ENCODE assay signal across 8 mouse cellular contexts in the genomic region with DNA sequence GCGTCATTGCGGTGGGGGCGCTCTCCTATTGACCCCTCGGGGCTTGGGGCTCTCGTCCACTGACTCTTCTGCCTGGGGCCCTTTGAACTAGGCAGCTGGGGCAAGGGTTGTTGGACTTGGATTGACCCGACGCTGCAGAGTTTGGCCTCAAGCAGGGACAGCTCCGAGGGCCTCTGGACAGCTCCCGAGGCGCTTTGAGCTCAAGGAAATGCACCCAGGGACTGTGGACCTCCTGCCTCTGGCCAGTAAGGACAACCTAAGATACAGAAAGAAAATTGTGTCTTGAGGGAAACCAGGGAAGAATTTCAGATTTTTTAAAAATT. TPM values are rescaled to one million over a fixed set of nuclear protein-coding genes. Genes with fewer than 3 reads are reported as not detected.
A peak's percentile ranks its signal among the peaks of the same experiment; 100 is the strongest.
DNase-seq lines count a peak whose midpoint lies in the region; ATAC-seq and TF ChIP-seq lines count a peak whose summit lies in the region.

No protein-coding gene starts in this region.

- H3K4me3 ChIP-seq in layer of hippocampus, adult 2 months: peak overlapping the region; percentile 81; the same call in 1 of the 2 replicates
- H3K4me3 ChIP-seq in embryonic facial prominence, embryonic 13.5 days: peak overlapping the region; percentile 76
- peak overlapping the region; percentile 87 for H3K4me3 ChIP-seq in hindbrain, postnatal 0 days (ENCODE audit: low read length)
- peak overlapping the region; percentile 88 for H3K4me3 ChIP-seq in midbrain, embryonic 16.5 days (ENCODE audit: low read depth, low read length)

- H3K4me2 ChIP-seq in embryonic facial prominence, embryonic 13.5 days: peak overlapping the region; percentile 96
- peak overlapping the region; percentile 84 for H3K4me2 ChIP-seq in hindbrain, postnatal 0 days (ENCODE audit: low read depth, low read length)
- H3K4me2 ChIP-seq in midbrain, embryonic 16.5 days (ENCODE audit: low read length): peak overlapping the region; percentile 94

- no peaks in the 10 kb centered on the region for H3K9me3 ChIP-seq in embryonic facial prominence, embryonic 13.5 days
- no peaks in the 10 kb centered on the region for H3K9me3 ChIP-seq in hindbrain, postnatal 0 days (ENCODE audit: low read length)
- no peaks in the 10 kb centered on the region for H3K9me3 ChIP-seq in midbrain, embryonic 16.5 days (replicated peaks; ENCODE audit: control insufficient read depth, low read length, poor library complexity, severe bottlenecking)

- H3K4me1 ChIP-seq in embryonic facial prominence, embryonic 13.5 days: peaks cover 6% of the 10 kb centered on the region
- H3K4me1 ChIP-seq in hindbrain, postnatal 0 days (ENCODE audit: insufficient read depth, low read length): no peaks in the 10 kb centered on the region
- peaks cover 8% of the 10 kb centered on the region; the same call in 1 of the 2 replicates for H3K4me1 ChIP-seq in midbrain, embryonic 16.5 days (ENCODE audit: control insufficient read depth, insufficient read depth, low read length)

- H3K27me3 ChIP-seq in embryonic facial prominence, embryonic 13.5 days: peaks cover 18% of the 10 kb centered on the region
- peaks cover 5% of the 10 kb centered on the region; the same call in 1 of the 2 replicates for H3K27me3 ChIP-seq in hindbrain, postnatal 0 days (ENCODE audit: insufficient read depth, low read length)
- H3K27me3 ChIP-seq in midbrain, embryonic 16.5 days (ENCODE audit: control insufficient read depth, insufficient read depth, low read depth, low read length): no peaks in the 10 kb centered on the region

- no peak for TF ChIP-seq CTCF in layer of hippocampus, adult 2 months (conservative IDR thresholded peaks at IDR 0.05)
- no peak for TF ChIP-seq CTCF in hindbrain, postnatal 0 days (IDR thresholded peaks at IDR 0.05; ENCODE audit: low read depth)

- 0 out of 2 replicates have a peak, but pooled peaks have one; percentile 12 for ATAC-seq in embryonic facial prominence, embryonic 13.5 days (ENCODE audit: insufficient number of reproducible peaks, insufficient read depth, low FRiP score, low TSS enrichment, low read depth)
- no peak for ATAC-seq in hindbrain, postnatal 0 days
- ATAC-seq in midbrain, embryonic 16.5 days: peak; percentile 15; the same call in 1 of the 2 replicates
- no peak for ATAC-seq in CD4-positive, CD25-positive, alpha-beta regulatory T cell, adult 4 months

- H3K27ac ChIP-seq in layer of hippocampus, adult 2 months: no peak overlapping the region
- no peak overlapping the region for H3K27ac ChIP-seq in embryonic facial prominence, embryonic 13.5 days
- H3K27ac ChIP-seq in hindbrain, postnatal 0 days: peak overlapping the region; percentile 86; the same call in 1 of the 2 replicates
- no peak overlapping the region; the same call in 1 of the 2 replicates for H3K27ac ChIP-seq in midbrain, embryonic 16.5 days (ENCODE audit: low read length)

- H3K9ac ChIP-seq in embryonic facial prominence, embryonic 13.5 days: peak overlapping the region; percentile 82; the same call in 1 of the 2 replicates
- H3K9ac ChIP-seq in hindbrain, postnatal 0 days (replicated peaks; ENCODE audit: low read length): peak overlapping the region; percentile 71
- peak overlapping the region; percentile 81 for H3K9ac ChIP-seq in midbrain, embryonic 16.5 days (ENCODE audit: low read depth, low read length)

- DNase-seq in layer of hippocampus, adult 2 months (ENCODE audit: low spot score in 2 of 2): no peak
- no peak for DNase-seq in layer of hippocampus, adult 9-10 months (ENCODE audit: low spot score)
- DNase-seq in hindbrain, postnatal 0 days (ENCODE audit: low spot score): no peak
- no peak for DNase-seq in T-cell, adult 2 months (ENCODE audit: low spot score)
- DNase-seq in c-Kit-positive CD71-positive TER-119-positive erythroid progenitor cells, embryonic 14.5 days (ENCODE audit: low spot score): no peak

- no peaks in the 10 kb centered on the region for H3K36me3 ChIP-seq in embryonic facial prominence, embryonic 13.5 days
- no peaks in the 10 kb centered on the region for H3K36me3 ChIP-seq in hindbrain, postnatal 0 days (ENCODE audit: insufficient read depth, low read length)
- no peaks in the 10 kb centered on the region for H3K36me3 ChIP-seq in midbrain, embryonic 16.5 days (ENCODE audit: control insufficient read depth, insufficient read depth, low read length)

- 4% methylated on average over 7 of the region's 10 CpGs for WGBS in embryonic facial prominence, embryonic 13.5 days
- 2% methylated on average over 9 of the region's 10 CpGs for WGBS in hindbrain, postnatal 0 days
- 2% methylated on average over 10 of the region's 10 CpGs for WGBS in midbrain, embryonic 16.5 days

RNA-seq across cellular contexts. Expression of a gene that starts 1.2 kb away (rescaled TPM):
- 10 to 100 TPM; 27.4 to 27.9 TPM for total RNA-seq in layer of hippocampus, adult 2 months (2021)
- polyA plus RNA-seq in embryonic facial prominence, embryonic 13.5 days (2015; fragmentation: Nextera tagmentation; extraction: Ambion mirVana): 15.6 and 18.1 TPM in 2 replicates
- 31.1 and 35.8 TPM in 2 replicates for total RNA-seq in hindbrain, postnatal 0 days (2014; rRNA removed)
- 37.4 and 37.5 TPM in 2 replicates for polyA plus RNA-seq in hindbrain, postnatal 0 days (2015; fragmentation: Nextera tagmentation; extraction: Ambion mirVana)
- 38.5 and 43.2 TPM in 2 replicates for polyA plus RNA-seq in midbrain, embryonic 16.5 days (2015; fragmentation: Nextera tagmentation; extraction: Ambion mirVana)
- 100 to 1,000 TPM; 100 to 111 TPM for polyA plus RNA-seq in CD4-positive, CD25-positive, alpha-beta regulatory T cell, adult 4 months (2017; shearing (Covaris generic))

Comparison
In these comparisons a context has a peak if more than half of its experiments do, and no peak if none do; other contexts are left out.
1. ATAC-seq: peak in embryonic facial prominence, embryonic 13.5 days (single experiment) and midbrain, embryonic 16.5 days (single experiment); none in hindbrain, postnatal 0 days (single experiment) and CD4-positive, CD25-positive, alpha-beta regulatory T cell, adult 4 months (single experiment).
2. Peak in every context shown above with its lines, with median percentiles within 50 percentile points of each other: H3K4me3 ChIP-seq, H3K4me2 ChIP-seq and H3K9ac ChIP-seq.